Mouse (Mus musculus): Measurements from ENCODE around the gene Ap1m2.

DNA sequence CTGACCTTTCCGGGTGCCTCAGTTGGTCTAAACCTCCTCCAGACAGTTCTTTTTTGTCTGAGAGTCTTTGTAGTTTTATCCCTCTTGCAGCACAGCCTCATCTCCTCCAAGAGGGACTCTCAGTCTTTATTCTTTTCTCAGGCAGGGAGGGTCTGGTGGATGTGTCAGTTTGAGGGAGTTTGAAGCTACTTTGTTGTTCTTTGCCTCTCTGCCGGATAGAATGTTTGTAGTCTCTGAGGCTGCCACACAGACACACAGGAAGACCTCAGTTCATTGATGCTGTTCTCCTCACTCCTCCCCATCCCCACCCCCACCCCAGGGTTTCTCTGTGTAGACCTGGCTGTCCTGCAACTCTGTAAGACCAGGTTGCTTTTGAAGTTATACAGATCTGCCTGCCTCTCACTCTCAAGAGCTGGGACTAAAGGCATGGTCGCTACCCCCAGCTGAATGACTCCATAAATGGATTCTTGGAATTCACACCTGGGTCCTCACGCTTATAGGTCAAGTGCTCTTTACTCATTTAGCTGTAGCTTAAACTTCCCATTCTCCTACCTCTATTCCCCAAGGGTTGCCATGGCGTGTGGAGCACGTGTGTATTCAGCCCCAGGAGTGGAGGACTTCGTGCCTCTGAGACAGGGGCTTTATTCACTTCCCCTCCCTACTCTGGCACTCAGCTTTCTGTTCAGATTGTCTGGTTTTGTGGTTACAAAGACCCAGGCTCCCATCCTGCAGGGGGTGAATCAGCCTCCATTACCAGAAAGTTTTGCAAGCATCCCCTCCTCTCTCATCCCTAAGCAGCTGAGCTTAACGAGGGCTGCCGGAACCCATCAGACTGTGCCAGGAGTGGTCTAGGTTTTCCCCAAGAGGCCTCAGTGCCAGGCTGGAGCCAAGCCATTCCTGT lies 20.3 kb upstream of the Ap1m2 start:
- TF ChIP-seq CTCF (IDR thresholded peaks at IDR 0.05) (no peak), EP300 (IDR thresholded peaks at IDR 0.05; ENCODE audit: insufficient read depth, low read depth, low read length) (no peak)

Measured in heart, adult 2 months (tissue).